Mouse (Mus musculus) midbrain, embryonic 10.5 days (tissue): Measurements from ENCODE around the gene Gm49450. TPM values are rescaled to one million over a fixed set of nuclear protein-coding genes. Genes with fewer than 3 reads are reported as not detected.

ENCODE experiments used
- DNase-seq: peaks from one replicate; pipeline ENCODE4 v3.0.0-alpha.2; 2017; ENCODE audit warnings: low spot score
- H3K27ac ChIP-seq: fragments of 300-500 bp; sonication (generic); replicated peaks from 2 replicates; pipeline ENCODE4 v1.5.1; 2016; ENCODE audit warnings: mild to moderate bottlenecking
- H3K27me3 ChIP-seq: fragments of 300-500 bp; sonication (generic); 2 replicates; pipeline ENCODE4 v1.6.1; 2016; ENCODE audit warnings: low read depth, mild to moderate bottlenecking; ENCODE audit not compliant: poor library complexity, severe bottlenecking
- H3K36me3 ChIP-seq: fragments of 300-500 bp; sonication (generic); 2 replicates; pipeline ENCODE4 v1.6.1; 2016; ENCODE audit warnings: mild to moderate bottlenecking, moderate library complexity
- H3K4me1 ChIP-seq: fragments of 300-500 bp; sonication (generic); 2 replicates; pipeline ENCODE4 v1.6.1; 2016
- H3K4me3 ChIP-seq: fragments of 300-500 bp; sonication (generic); 2 replicates; pipeline ENCODE4 v1.5.1; 2016; ENCODE audit warnings: mild to moderate bottlenecking, moderate library complexity
- H3K9me3 ChIP-seq: fragments of 300-500 bp; sonication (generic); replicated peaks from 2 replicates; pipeline ENCODE4 v1.6.1; 2016; ENCODE audit warnings: mild to moderate bottlenecking
- WGBS: fragments of 180-500 bp; shearing (Covaris S2); methylation state at CpG from one replicate; pipeline ENCODE4 v1.1.7; 2016; 5-methylcytosine and 5-hydroxymethylcytosine counted together
- polyA plus RNA-seq: library from polyadenylated mRNA; unstranded; fragments of >200 nt; fragmentation: Nextera tagmentation; extraction: Ambion mirVana; gene quantifications from 2 replicates; pipeline ENCODE4 v1.2.1, GENCODE M21; 2016

The Gm49450 gene
- polyA plus RNA-seq, 1 experiment from 2014 or later, result not detected

- Histone ChIP-seq H3K27me3 (peaks cover 86% of the 10 kb centered on the region), H3K36me3 (no peaks in the 10 kb centered on the region), H3K4me3 (peak overlapping the region; percentile 42), H3K4me1 (peaks cover 54% of the 10 kb centered on the region), H3K9me3 (no peaks in the 10 kb centered on the region), H3K27ac (0 out of 2 replicates have a peak overlapping the region, but pooled peaks have one; percentile 6)
- DNase-seq, result peak; percentile 29
- 2% methylated on average over 10 of the region's 10 CpGs for WGBS
Observed at GRCm38 (mm10) chr15:98897495-98897894, 55.9 kb downstream of the Gm49450 start.

DNA sequence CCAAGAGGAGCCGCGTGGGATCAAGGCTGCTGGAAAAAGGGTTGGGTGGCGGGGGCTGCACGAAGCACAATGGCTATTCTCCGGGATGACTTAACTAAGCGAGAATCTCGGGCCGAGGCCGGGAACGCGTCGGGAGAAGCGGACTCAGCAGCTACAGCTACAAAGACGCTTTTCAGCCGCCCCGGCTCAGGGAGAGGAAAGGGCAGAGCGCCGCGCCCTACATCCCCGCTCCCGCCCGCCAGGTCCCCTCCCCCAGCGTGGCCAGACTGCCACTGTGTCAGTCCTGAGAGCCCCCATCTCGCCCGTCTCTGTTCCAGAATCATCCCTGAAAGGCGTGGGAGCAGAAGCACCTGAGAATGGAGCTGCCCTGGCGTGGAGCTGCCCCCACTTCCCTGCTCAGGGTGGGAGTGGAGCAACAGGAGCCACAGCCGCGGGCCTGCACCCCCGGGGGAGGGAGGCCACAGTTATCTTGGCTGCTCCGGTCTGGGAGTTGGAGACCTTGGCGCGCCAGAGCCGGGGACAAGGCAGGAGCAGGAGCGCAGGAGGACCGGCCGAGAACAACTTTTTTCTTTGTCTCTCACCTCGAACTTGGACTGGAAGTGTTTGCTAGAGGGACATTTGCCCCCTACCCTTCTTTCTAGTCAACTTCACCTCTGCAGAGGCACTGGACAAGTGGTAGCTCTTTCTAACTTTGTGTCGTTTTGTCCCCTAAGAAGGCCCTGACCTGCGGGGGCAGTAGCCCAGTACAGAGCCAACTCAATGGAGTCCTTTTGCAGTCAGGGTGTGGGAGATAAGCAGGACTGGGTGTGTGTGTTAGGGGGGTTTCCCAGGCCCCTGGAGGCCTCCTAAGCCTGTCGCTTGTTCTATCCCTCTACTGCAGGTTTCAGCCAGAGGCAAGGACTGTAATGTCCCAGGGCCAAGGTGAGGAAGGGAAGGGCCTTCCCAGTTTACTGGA lies 57.4 kb downstream of the Gm49450 start:
- H3K4me1 ChIP-seq, result peaks cover 58% of the 10 kb centered on the region

GRCm38 (mm10) chr15:98894746-98895634 lies 58.4 kb downstream of the Gm49450 start:
- 2% methylated on average over 38 of the region's 38 CpGs for WGBS

More for the DNA sequence above, 57.4 kb downstream of the Gm49450 start:
- H3K9me3 ChIP-seq, result no peaks in the 10 kb centered on the region
- peaks cover 99% of the 10 kb centered on the region for H3K27me3 ChIP-seq
- H3K27ac ChIP-seq, result peak overlapping the region; percentile 84
- under 1% methylated on average over 41 of the region's 41 CpGs for WGBS
- no peaks in the 10 kb centered on the region for H3K36me3 ChIP-seq
- peak; percentile 83 for DNase-seq
- H3K4me3 ChIP-seq, result peak overlapping the region; percentile 63

DNA sequence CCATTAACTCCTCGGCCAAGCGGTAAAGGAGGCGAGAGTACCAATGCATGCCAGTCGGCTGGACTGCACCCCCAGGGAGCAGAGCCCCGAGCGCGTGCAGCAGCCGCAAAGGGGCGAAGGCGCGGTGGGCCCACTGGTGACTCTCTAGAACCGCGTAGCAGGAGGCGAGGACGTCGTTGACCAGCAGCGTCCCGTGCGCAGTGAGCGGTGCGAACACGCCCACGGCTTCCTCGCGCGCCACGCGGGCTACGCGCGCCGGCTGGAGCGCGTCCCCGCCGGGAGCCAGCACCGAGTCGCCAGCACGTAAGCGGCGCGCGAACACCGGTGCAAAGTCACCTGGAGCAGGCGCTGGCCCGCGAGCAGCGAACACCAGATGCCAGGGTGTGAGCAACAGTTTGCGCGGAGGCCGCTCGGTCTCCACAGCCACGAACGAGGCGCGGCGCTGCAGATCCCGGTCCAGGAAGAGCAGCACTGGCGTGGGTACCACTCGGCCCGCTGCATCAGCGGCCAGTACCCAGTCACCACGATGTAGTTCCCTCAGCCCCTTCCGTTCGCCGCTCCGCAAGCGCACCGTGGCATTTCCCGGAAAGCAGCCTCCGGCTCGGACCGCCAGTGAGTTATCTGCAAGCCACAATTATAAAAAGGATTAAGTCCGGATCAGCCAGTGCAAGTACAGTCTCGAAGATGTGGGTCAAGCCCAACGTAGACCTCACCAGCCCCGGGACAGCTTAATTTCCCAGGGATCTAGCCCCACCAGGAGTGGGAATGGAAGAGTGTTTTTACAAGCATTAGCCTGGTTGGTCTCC lies 59.2 kb downstream of the Gm49450 start, which contains the start of gene Rhebl1:
Gene Rhebl1, minus strand, starts transcription at position 601 of the 806 bp plus-strand sequence.
- peak; percentile 66 for DNase-seq
- peaks cover 58% of the 10 kb centered on the region for H3K4me1 ChIP-seq
- under 1% methylated on average over 77 of the region's 77 CpGs for WGBS
- H3K27me3 ChIP-seq, result peaks cover 88% of the 10 kb centered on the region
- H3K36me3 ChIP-seq, result no peaks in the 10 kb centered on the region
- peak within 1 kb of the TSS; percentile 63 for H3K4me3 ChIP-seq
- peak within 1 kb of the TSS; percentile 84 for H3K27ac ChIP-seq
- H3K9me3 ChIP-seq, result no peaks in the 10 kb centered on the region

More at GRCm38 (mm10) chr15:98894746-98895634, 58.4 kb downstream of the Gm49450 start:
- peak overlapping the region; percentile 63 for H3K4me3 ChIP-seq
- H3K9me3 ChIP-seq, result no peaks in the 10 kb centered on the region
- H3K27me3 ChIP-seq, result peaks cover 97% of the 10 kb centered on the region
- H3K27ac ChIP-seq, result peak overlapping the region; percentile 84
- peaks cover 58% of the 10 kb centered on the region for H3K4me1 ChIP-seq
- H3K36me3 ChIP-seq, result no peaks in the 10 kb centered on the region
- DNase-seq, result peak; percentile 52

DNA sequence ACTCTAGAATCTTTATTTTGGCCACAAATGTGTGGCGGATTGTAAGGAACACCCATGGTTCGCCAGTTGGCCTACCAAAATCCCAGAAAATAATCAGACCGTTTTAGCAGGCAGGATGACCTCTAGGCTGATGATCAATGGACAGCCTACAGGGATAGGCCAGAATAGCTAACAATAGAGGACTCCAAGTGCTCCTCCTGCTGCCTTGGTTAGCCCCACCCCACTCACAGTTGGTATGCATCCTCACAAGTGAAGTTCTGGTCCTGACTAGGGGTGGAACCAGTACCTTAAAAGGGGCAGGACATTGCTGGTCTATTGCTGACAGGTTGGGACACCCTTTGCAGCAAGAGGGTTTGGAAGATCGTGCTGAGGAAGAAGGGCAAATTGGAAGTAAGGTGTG lies 60.3 kb downstream of the Gm49450 start:
- peaks cover 50% of the 10 kb centered on the region for H3K4me1 ChIP-seq
- H3K4me3 ChIP-seq, result no peak overlapping the region
- no peaks in the 10 kb centered on the region for H3K36me3 ChIP-seq
- H3K27ac ChIP-seq, result no peak overlapping the region
- DNase-seq, result no peak
- H3K9me3 ChIP-seq, result no peaks in the 10 kb centered on the region
- peaks cover 84% of the 10 kb centered on the region for H3K27me3 ChIP-seq
- 41% methylated on average over 4 of the region's 4 CpGs for WGBS

DNA sequence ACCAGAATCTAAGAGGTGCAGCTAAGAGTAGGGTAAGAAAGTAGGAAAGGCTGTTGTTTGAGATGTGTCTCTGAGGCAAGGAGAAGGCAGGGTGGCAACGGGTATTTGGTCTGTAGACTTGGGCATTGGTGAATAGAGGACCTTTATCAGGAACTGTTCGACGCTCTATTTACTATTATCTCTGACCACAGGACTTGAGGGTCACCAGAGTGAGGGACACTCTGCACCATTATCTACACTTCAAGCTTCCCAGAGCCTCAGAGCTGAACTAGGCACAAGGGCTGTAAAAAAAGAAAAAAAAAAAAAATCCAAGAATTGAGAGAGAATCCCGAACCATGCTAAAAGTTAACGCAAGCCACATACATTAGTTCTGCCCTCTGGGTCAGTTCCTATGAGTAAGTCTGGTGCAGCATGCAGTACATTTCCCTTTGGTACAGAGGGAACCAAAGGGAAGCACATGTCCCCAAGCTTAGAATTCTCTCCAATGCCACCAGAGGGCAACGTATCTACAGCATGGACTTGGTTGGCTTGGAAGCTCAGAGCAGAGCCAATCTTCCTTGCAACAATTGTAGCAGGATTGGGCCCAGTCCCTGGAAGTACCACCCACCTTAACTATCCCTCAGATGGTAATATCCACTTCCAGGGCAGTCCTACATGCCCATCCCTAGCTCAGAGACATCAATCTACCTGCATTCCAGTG lies 61.3 kb downstream of the Gm49450 start:
- 44% methylated on average over 6 of the region's 6 CpGs for WGBS
- Histone ChIP-seq H3K4me1 (peaks cover 40% of the 10 kb centered on the region), H3K27ac (no peak overlapping the region), H3K36me3 (no peaks in the 10 kb centered on the region), H3K27me3 (peaks cover 74% of the 10 kb centered on the region), H3K4me3 (peak overlapping the region; percentile 7; the same call in 1 of the 2 replicates), H3K9me3 (no peaks in the 10 kb centered on the region)
- peak; percentile 57 for DNase-seq

DNA sequence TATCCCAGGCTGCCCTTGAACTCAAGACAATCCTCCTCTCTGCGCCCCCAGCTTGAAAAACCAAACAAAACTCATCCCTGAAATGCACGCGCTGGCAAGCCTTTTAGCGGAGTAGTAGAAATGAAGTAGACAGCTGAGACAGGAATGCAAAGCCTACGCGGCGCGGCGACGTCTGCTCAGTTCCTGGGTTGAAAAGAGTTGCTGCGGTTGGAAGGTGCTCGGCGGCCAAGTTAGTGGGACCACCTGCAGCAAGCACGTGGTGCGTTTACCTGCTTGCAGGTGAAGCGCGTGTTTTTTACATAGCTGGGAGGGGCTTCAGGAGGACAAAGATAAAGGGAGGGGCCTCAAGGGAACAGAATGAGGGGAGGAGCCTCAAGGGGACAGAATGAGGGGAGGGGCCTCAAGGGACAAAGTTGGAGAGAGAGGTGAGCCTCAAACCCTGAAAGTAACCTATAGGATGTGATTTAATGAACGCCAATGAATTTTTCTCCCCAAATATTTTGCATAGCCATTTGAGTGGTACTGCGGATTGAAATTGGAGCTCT lies 62.1 kb downstream of the Gm49450 start:
- no peak for DNase-seq
- H3K36me3 ChIP-seq, result no peaks in the 10 kb centered on the region
- H3K4me1 ChIP-seq, result peaks cover 34% of the 10 kb centered on the region
- WGBS, result 12% methylated on average over 19 of the region's 19 CpGs
- no peak overlapping the region for H3K27ac ChIP-seq
- peak overlapping the region; percentile 25; the same call in 1 of the 2 replicates for H3K4me3 ChIP-seq
- no peaks in the 10 kb centered on the region for H3K9me3 ChIP-seq
- H3K27me3 ChIP-seq, result peaks cover 66% of the 10 kb centered on the region

DNA sequence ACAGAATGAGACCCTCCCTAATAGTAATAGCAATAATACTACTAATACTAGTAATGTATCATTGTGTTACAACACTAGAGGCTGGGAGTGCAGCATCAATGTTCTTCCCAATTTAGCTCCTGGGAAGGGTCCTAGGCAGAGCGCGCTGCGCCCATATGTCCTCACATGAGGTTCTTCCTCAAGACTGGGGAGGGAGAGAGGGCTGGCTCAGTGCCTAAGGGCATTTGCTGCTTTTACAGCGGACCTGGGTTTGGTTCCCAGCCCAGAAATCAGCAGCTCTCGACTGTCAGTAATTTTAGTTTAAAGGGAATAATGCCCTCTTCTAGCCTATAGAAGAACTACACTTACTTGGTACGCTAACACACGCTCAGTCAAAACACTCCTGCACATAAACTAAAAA lies 65.8 kb downstream of the Gm49450 start:
- Histone ChIP-seq H3K27me3 (peaks cover 29% of the 10 kb centered on the region), H3K27ac (no peak overlapping the region), H3K9me3 (no peaks in the 10 kb centered on the region), H3K4me3 (no peak overlapping the region), H3K4me1 (peaks cover 4% of the 10 kb centered on the region), H3K36me3 (no peaks in the 10 kb centered on the region)
- 86% methylated on average over 7 of the region's 7 CpGs for WGBS
- no peak for DNase-seq

DNA sequence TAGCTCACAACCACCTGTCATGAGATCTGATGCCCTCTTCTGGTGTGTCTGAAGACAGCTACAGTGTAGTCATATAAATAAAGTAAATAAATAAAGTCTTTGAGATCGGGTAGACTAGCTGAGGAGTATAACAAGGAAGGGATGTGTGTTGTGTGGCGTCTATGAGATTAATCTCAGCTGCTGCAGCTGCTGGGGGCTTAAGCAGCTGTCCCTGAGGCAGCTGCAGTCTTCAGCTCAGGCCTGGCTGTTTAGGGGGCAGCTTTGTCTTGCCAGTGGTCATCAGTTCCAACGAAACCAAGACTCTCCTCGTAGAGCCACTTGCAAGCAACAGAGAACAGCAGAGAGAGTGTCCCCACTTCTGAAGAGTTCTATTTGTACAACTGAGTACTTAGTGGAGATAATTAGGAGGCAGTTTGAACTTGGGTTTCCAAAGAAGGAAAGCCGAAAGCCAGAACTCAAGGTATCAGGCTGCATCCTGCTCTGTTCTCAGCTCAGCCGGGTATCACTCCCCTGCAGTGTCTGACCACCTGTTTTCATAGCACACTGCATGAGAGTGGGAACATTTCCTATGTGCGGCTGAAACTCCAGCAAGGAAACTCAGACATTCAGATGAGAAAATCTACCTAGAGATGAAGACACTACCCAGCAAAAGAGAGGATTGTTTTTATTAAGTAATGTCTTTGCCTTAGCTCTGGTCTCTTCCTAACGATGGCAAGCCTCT lies 66.5 kb downstream of the Gm49450 start:
- DNase-seq, result no peak
- 72% methylated on average over 8 of the region's 8 CpGs for WGBS
- Histone ChIP-seq H3K36me3 (no peaks in the 10 kb centered on the region), H3K27me3 (peaks cover 22% of the 10 kb centered on the region), H3K4me3 (no peak overlapping the region), H3K4me1 (peaks cover 9% of the 10 kb centered on the region), H3K9me3 (no peaks in the 10 kb centered on the region), H3K27ac (no peak overlapping the region)

DNA sequence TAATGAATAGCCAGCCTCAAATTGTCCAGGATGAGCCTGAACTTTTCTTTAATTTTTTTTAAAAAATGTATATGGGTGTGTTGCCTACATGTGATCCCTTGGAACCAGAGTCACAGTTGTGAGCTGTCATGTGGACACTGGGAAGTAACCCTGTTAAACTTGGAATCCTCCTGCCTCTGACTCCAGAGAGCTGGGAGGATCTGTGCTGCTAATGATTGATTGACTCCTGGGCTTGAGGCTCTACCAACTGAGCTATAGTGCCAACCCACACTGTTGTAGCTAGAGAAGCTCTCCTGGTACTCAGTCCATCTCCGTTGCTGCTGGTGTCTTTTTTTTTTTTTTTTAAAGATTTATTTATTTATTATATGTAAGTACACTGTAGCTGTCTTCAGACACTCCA lies 69.2 kb downstream of the Gm49450 start:
- Histone ChIP-seq H3K27me3 (peaks cover 7% of the 10 kb centered on the region; the same call in 1 of the 2 replicates), H3K4me1 (peaks cover 26% of the 10 kb centered on the region), H3K9me3 (no peaks in the 10 kb centered on the region), H3K36me3 (no peaks in the 10 kb centered on the region), H3K4me3 (no peak overlapping the region), H3K27ac (no peak overlapping the region)
- 85% methylated on average over 1 of the region's 1 CpGs for WGBS
- DNase-seq, result no peak

DNA sequence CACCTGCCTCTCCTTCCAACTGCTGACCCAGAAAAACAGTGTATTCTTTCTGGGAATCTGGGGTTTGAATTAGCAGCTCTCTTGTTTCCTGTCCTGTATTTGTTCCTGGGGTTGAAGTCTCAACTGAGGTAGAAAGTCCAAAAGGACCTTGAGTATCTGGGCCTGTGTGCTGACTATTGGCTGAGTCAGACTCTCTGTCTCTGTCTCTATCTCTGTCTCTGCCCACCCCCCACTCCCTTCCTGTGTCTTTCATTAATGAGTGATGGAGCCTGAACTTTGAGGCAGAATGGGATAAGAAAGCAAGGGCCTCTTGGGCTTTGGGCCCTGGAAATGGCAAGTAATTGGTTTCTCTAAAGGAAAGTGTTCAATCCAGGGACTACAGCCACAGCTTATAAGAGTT lies 69.7 kb downstream of the Gm49450 start:
- peaks cover 3% of the 10 kb centered on the region; the same call in 1 of the 2 replicates for H3K27me3 ChIP-seq
- H3K4me1 ChIP-seq, result peaks cover 26% of the 10 kb centered on the region
- 0 out of 2 replicates have a peak, but pooled peaks cover under 1% of the 10 kb centered on the region for H3K36me3 ChIP-seq
- no peak overlapping the region for H3K4me3 ChIP-seq
- no peaks in the 10 kb centered on the region for H3K9me3 ChIP-seq
- DNase-seq, result no peak
- H3K27ac ChIP-seq, result no peak overlapping the region
